Mouse (Mus musculus) liver, postnatal 0 days (tissue): ENCODE measurements around the gene Scamp1.

Source experiments
- CTCF ChIP-seq: sonication (generic); IDR thresholded peaks from 2 replicates; pipeline ENCODE4 v1.5.1; 2016; ENCODE audit warnings: antibody characterized with exemption, low read depth
- EP300 ChIP-seq: IDR thresholded peaks from 2 replicates; pipeline ENCODE4 v1.6.1; 2016; ENCODE audit warnings: antibody characterized with exemption, low read depth, mild to moderate bottlenecking

DNA sequence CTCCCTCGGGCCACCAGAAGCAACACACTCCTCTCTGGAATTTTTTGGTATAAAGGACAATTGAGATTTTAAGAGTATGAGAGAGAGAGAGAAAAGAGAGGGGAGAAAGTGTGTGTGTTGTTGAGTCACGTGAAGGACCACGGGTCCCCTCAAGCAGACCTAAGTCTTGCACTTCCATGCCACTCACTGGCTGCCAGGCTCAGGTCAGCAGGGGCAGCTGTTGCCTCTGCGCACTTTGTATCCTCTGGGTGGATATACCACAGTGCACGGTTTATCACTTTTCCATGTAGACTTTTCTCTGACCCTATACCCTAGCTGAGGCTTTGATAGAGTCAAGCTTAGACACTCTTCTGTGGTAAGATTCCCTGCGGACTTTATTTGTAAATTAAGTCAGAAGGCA, 100.0 kb downstream of the Scamp1 start:
- TF ChIP-seq EP300, result no peak
- TF ChIP-seq CTCF, result no peak
